Mouse (Mus musculus) C2C12 (cell line): ENCODE results near the gene Tspo2.

Experiments
- CTCF ChIP-seq: IDR thresholded peaks from one replicate; pipeline ENCODE4 v1.5.1; 2011; ENCODE audit not compliant: control insufficient read depth, insufficient read depth, insufficient read length
- FOSL1 ChIP-seq: IDR thresholded peaks from one replicate; pipeline ENCODE4 v1.8.0; 2011; ENCODE audit warnings: mild to moderate bottlenecking, low read length; ENCODE audit not compliant: poor library complexity, insufficient read depth, severe bottlenecking
- USF1 ChIP-seq: IDR thresholded peaks from one replicate; pipeline ENCODE4 v1.6.1; 2011; ENCODE audit warnings: low read depth, mild to moderate bottlenecking, control low read depth, moderate library complexity

- no peak for TF ChIP-seq USF1
- no peak for TF ChIP-seq CTCF
- no peak for TF ChIP-seq FOSL1
These were observed 38.1 kb upstream of the Tspo2 start for GRCm38 (mm10) chr17:48489466-48489865.
